In genomic region chr9:65238191-65238760, GRCm38 (mm10) we compare ENCODE assay signal across 10 mouse cellular contexts. TPM values are rescaled to one million over a fixed set of nuclear protein-coding genes. Genes with fewer than 3 reads are reported as not detected.
DNase-seq lines count a peak whose midpoint lies in the region; ATAC-seq and TF ChIP-seq lines count a peak whose summit lies in the region.
"Had no signal": no experiment of that assay in that cellular context is flagged by ENCODE, and none has a peak within 500 bp of the region (broad histone marks: within the 10 kb centered on the region; RNA-seq: fewer than 3 reads in every experiment).

No protein-coding gene starts in this region.

- H3K27ac ChIP-seq in embryonic facial prominence, embryonic 13.5 days = peak overlapping the region; percentile 39
- H3K27ac ChIP-seq in embryonic facial prominence, embryonic 10.5 days (replicated peaks) = no peak overlapping the region
- H3K27ac ChIP-seq in lung, embryonic 15.5 days = peak overlapping the region; percentile 64
- peak overlapping the region; percentile 62; the same call in 1 of the 2 replicates for H3K27ac ChIP-seq in stomach, embryonic 14.5 days (ENCODE audit: low read length)
- H3K27ac ChIP-seq: hindbrain, embryonic 14.5 days had no signal

- peaks cover 15% of the 10 kb centered on the region for H3K4me1 ChIP-seq in embryonic facial prominence, embryonic 13.5 days
- peaks cover 9% of the 10 kb centered on the region for H3K4me1 ChIP-seq in embryonic facial prominence, embryonic 10.5 days
- H3K4me1 ChIP-seq in lung, adult 2 months (ENCODE audit: control insufficient read depth, insufficient read depth, low read length) = no peaks in the 10 kb centered on the region
- H3K4me1 ChIP-seq in lung, embryonic 15.5 days = peaks cover 20% of the 10 kb centered on the region
- peaks cover 17% of the 10 kb centered on the region for H3K4me1 ChIP-seq in stomach, embryonic 14.5 days (ENCODE audit: control insufficient read depth, insufficient read depth, low read length)

- TF ChIP-seq CTCF in lung, adult 2 months (IDR thresholded peaks at IDR 0.05; ENCODE audit: insufficient read depth, low read length) = no peak

- TF ChIP-seq POLR2A in lung, adult 2 months (IDR thresholded peaks at IDR 0.05; ENCODE audit: borderline replicate concordance, extremely low read depth, low read depth, low read length) = no peak

- H3K4me2 ChIP-seq in embryonic facial prominence, embryonic 13.5 days = no peak overlapping the region
- H3K4me2 ChIP-seq in lung, embryonic 15.5 days = peak overlapping the region; percentile 27; the same call in 1 of the 2 replicates
- no peak overlapping the region for H3K4me2 ChIP-seq in stomach, embryonic 14.5 days (replicated peaks; ENCODE audit: low read depth, low read length)
- H3K4me2 ChIP-seq: forebrain, embryonic 15.5 days; hindbrain, embryonic 14.5 days had no signal

- H3K4me3 ChIP-seq in embryonic facial prominence, embryonic 13.5 days = no peak overlapping the region
- no peak overlapping the region for H3K4me3 ChIP-seq in embryonic facial prominence, embryonic 10.5 days
- no peak overlapping the region for H3K4me3 ChIP-seq in lung, adult 2 months (replicated peaks; ENCODE audit: extremely low read depth, low read depth, low read length)
- H3K4me3 ChIP-seq in lung, embryonic 15.5 days = no peak overlapping the region
- H3K4me3 ChIP-seq in stomach, embryonic 14.5 days (ENCODE audit: low read depth, low read length) = no peak overlapping the region
- H3K4me3 ChIP-seq: forebrain, embryonic 15.5 days had no signal

- no peak for DNase-seq in embryonic facial prominence, embryonic 10.5 days (ENCODE audit: low spot score)
- DNase-seq in lung, adult 18-20 months = peak; percentile 34 to 50
- no peak for DNase-seq in lung, adult 2 months
- no peak for DNase-seq in yolk sac, embryonic 10.5 days (ENCODE audit: low spot score)
- DNase-seq in frontal cortex, postnatal 36 days (ENCODE audit: low spot score in 2 of 2) = no peak

- no peaks in the 10 kb centered on the region for H3K27me3 ChIP-seq in embryonic facial prominence, embryonic 13.5 days
- no peaks in the 10 kb centered on the region for H3K27me3 ChIP-seq in embryonic facial prominence, embryonic 10.5 days (replicated peaks; ENCODE audit: low read depth, poor library complexity, severe bottlenecking)
- H3K27me3 ChIP-seq in lung, embryonic 15.5 days = no peaks in the 10 kb centered on the region
- H3K27me3 ChIP-seq in stomach, embryonic 14.5 days (ENCODE audit: control insufficient read depth, insufficient read depth, low read length) = no peaks in the 10 kb centered on the region
- H3K27me3 ChIP-seq: forebrain, embryonic 15.5 days had no signal

- WGBS in embryonic facial prominence, embryonic 13.5 days = 57% methylated on average over 13 of the region's 13 CpGs
- WGBS in embryonic facial prominence, embryonic 10.5 days = 82% methylated on average over 13 of the region's 13 CpGs
- 45% methylated on average over 13 of the region's 13 CpGs for WGBS in lung, adult 2 months
- WGBS in lung, embryonic 15.5 days = 33% methylated on average over 13 of the region's 13 CpGs
- 29% methylated on average over 13 of the region's 13 CpGs for WGBS in stomach, embryonic 14.5 days

- ATAC-seq in embryonic facial prominence, embryonic 13.5 days (ENCODE audit: insufficient number of reproducible peaks, insufficient read depth, low FRiP score, low TSS enrichment, low read depth) = no peak
- ATAC-seq in lung, embryonic 15.5 days (ENCODE audit: borderline replicate concordance, extremely low read depth, low FRiP score, low TSS enrichment) = peak; percentile 72; the same call in 1 of the 2 replicates
- no peak for ATAC-seq in stomach, embryonic 14.5 days (ENCODE audit: insufficient number of reproducible peaks, insufficient read depth, low FRiP score, low read depth)
- ATAC-seq: forebrain, embryonic 15.5 days had no signal

- peaks cover 15% of the 10 kb centered on the region for H3K36me3 ChIP-seq in embryonic facial prominence, embryonic 13.5 days
- peaks cover 17% of the 10 kb centered on the region; the same call in 1 of the 2 replicates for H3K36me3 ChIP-seq in embryonic facial prominence, embryonic 10.5 days (replicated peaks)
- H3K36me3 ChIP-seq in lung, embryonic 15.5 days = no peaks in the 10 kb centered on the region
- H3K36me3 ChIP-seq in stomach, embryonic 14.5 days (ENCODE audit: control insufficient read depth, insufficient read depth, low read length) = no peaks in the 10 kb centered on the region
- H3K36me3 ChIP-seq: forebrain, embryonic 15.5 days had no signal

- no peak overlapping the region for H3K9ac ChIP-seq in embryonic facial prominence, embryonic 13.5 days
- no peak overlapping the region for H3K9ac ChIP-seq in lung, embryonic 15.5 days
- no peak overlapping the region for H3K9ac ChIP-seq in stomach, embryonic 14.5 days (replicated peaks; ENCODE audit: low read depth, low read length)
- H3K9ac ChIP-seq: forebrain, embryonic 15.5 days; hindbrain, embryonic 14.5 days had no signal

- no peaks in the 10 kb centered on the region for H3K9me3 ChIP-seq in embryonic facial prominence, embryonic 13.5 days
- no peaks in the 10 kb centered on the region for H3K9me3 ChIP-seq in embryonic facial prominence, embryonic 10.5 days
- no peaks in the 10 kb centered on the region for H3K9me3 ChIP-seq in lung, embryonic 15.5 days
- H3K9me3 ChIP-seq in stomach, embryonic 14.5 days (ENCODE audit: control insufficient read depth, low read depth, low read length) = no peaks in the 10 kb centered on the region
- H3K9me3 ChIP-seq: forebrain, embryonic 15.5 days had no signal

RNA-seq across cellular contexts. Expression of gene Cilp, which starts 26.7 kb away (rescaled TPM):
- 0.74 and 1.2 TPM in 2 replicates for polyA plus RNA-seq in embryonic facial prominence, embryonic 13.5 days (2015; fragmentation: Nextera tagmentation; extraction: Ambion mirVana)
- polyA plus RNA-seq in embryonic facial prominence, embryonic 10.5 days (2016; fragmentation: Nextera tagmentation; extraction: Ambion mirVana) = 0.05 and 0.15 TPM in 2 replicates
- 1.2 and 6.1 TPM in 2 replicates for polyA plus RNA-seq in lung, adult 2 months (2012; rRNA removed)
- 0.09 and 0.16 TPM in 2 replicates for polyA plus RNA-seq in lung, embryonic 15.5 days (2015; fragmentation: Nextera tagmentation; extraction: Ambion mirVana)
- polyA plus RNA-seq in stomach, embryonic 14.5 days (2014; fragmentation: Nextera tagmentation; extraction: Ambion mirVana) = 0.78 and 1.0 TPM in 2 replicates

RNA-seq across cellular contexts. Expression of gene Parp16, which starts 43.1 kb away (rescaled TPM):
- 7.1 and 8.1 TPM in 2 replicates for polyA plus RNA-seq in embryonic facial prominence, embryonic 13.5 days (2015; fragmentation: Nextera tagmentation; extraction: Ambion mirVana)
- polyA plus RNA-seq in embryonic facial prominence, embryonic 10.5 days (2016; fragmentation: Nextera tagmentation; extraction: Ambion mirVana) = 8.2 and 8.3 TPM in 2 replicates
- polyA plus RNA-seq in lung, adult 2 months (2012; rRNA removed) = 8.4 and 9.3 TPM in 2 replicates
- polyA plus RNA-seq in lung, embryonic 15.5 days (2015; fragmentation: Nextera tagmentation; extraction: Ambion mirVana) = 5.4 and 5.6 TPM in 2 replicates
- polyA plus RNA-seq in stomach, embryonic 14.5 days (2014; fragmentation: Nextera tagmentation; extraction: Ambion mirVana) = 6.0 and 6.4 TPM in 2 replicates

RNA-seq across cellular contexts. Expression of gene Clpx, which starts 55.8 kb away (rescaled TPM):
- polyA plus RNA-seq in embryonic facial prominence, embryonic 13.5 days (2015; fragmentation: Nextera tagmentation; extraction: Ambion mirVana) = 56.2 TPM in 2 replicates
- polyA plus RNA-seq in embryonic facial prominence, embryonic 10.5 days (2016; fragmentation: Nextera tagmentation; extraction: Ambion mirVana) = 48.3 and 50.9 TPM in 2 replicates
- polyA plus RNA-seq in lung, adult 2 months (2012; rRNA removed) = 8.7 and 10.5 TPM in 2 replicates
- polyA plus RNA-seq in lung, embryonic 15.5 days (2015; fragmentation: Nextera tagmentation; extraction: Ambion mirVana) = 47.2 and 50.0 TPM in 2 replicates
- polyA plus RNA-seq in stomach, embryonic 14.5 days (2014; fragmentation: Nextera tagmentation; extraction: Ambion mirVana) = 50.7 and 56.7 TPM in 2 replicates

Comparison
In these comparisons a context has a peak if more than half of its experiments do, and no peak if none do; other contexts are left out.
1. DNase-seq: peak in lung, adult 18-20 months (2 of 2); none in embryonic facial prominence, embryonic 10.5 days (single experiment), lung, adult 2 months (single experiment), yolk sac, embryonic 10.5 days (single experiment) and frontal cortex, postnatal 36 days (0 of 2).